Mouse (Mus musculus): ENCODE measurements around the gene Tnnc2. TPM values are rescaled to one million over a fixed set of nuclear protein-coding genes. Genes with fewer than 3 reads are reported as not detected.

Tnnc2 gene
- polyA plus RNA-seq, 1 experiment from 2014 or later, result 383 TPM

DNA sequence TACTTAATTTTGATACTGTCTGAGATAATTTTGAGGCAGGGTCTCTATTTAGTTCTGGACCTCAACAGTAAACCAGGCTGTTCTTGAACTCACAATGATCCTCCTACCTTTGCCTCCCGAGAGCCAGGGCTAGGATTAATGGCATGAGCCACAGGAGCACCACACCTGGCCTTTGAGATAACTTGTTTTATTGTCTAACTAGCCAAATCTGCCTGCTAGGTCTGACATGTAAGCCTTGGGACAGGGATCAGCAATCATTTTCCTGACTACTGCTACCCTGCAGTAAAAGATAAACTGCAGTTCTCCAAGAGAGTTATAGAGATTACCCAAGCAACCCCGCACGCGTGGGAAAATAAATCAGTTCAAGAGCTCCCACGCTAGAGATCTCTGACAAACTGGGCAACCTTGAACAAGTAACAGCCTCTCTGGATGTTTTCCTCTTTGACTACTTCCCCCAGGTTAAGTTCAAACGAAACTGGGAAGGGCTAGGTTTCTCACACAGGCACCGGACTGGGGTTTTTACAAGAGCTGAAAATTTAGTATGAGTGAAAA, 5.2 kb upstream of the Tnnc2 start:
- Histone ChIP-seq H3K4me2 (replicated peaks) (peak overlapping the region; percentile 79), H3K36me3 (peaks cover 5% of the 10 kb centered on the region; the same call in 1 of the 2 replicates), H3K27me3 (no peaks in the 10 kb centered on the region), H3K4me1 (peaks cover 33% of the 10 kb centered on the region), H3K4me3 (replicated peaks) (peak overlapping the region; percentile 70), H3K9me3 (replicated peaks) (no peaks in the 10 kb centered on the region), H3K27ac (replicated peaks) (peak overlapping the region; percentile 92), H3K9ac (peak overlapping the region; percentile 85)
- ATAC-seq (ENCODE audit: insufficient number of reproducible peaks, low FRiP score, low TSS enrichment, low read depth), result no peak
- WGBS, result 7% methylated on average over 7 of the region's 7 CpGs

GRCm38 (mm10) chr2:164783926-164784581, 4.3 kb upstream of the Tnnc2 start:
- Histone ChIP-seq H3K4me2 (replicated peaks) (no peak overlapping the region), H3K9ac (no peak overlapping the region), H3K27me3 (no peaks in the 10 kb centered on the region), H3K27ac (replicated peaks) (no peak overlapping the region), H3K4me3 (replicated peaks) (no peak overlapping the region), H3K36me3 (no peaks in the 10 kb centered on the region), H3K4me1 (peaks cover 33% of the 10 kb centered on the region), H3K9me3 (replicated peaks) (no peaks in the 10 kb centered on the region)
- no peak for ATAC-seq (ENCODE audit: insufficient number of reproducible peaks, low FRiP score, low TSS enrichment, low read depth)
- WGBS, result 71% methylated on average over 7 of the region's 7 CpGs

DNA sequence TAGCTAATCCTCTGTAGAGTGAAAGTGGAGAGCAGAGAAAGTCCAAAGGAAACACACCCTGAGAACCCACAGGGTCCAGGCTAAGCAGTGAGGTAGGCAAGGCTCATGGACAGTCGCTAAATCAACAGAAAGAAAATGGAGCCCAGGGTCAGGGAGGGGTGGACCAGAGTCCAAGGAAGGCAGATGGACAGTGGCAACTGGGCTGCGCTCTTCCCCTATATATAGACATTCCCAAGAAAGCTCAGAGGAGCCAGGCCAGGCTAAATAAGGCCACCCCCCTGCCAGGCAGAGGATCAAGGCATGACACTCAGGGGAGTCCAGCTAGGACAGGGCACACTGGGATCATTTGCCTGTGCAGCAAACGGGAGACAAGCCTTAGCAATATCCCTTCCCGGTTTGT, 2.1 kb upstream of the Tnnc2 start:
- H3K27me3 ChIP-seq, result no peaks in the 10 kb centered on the region; the same call in 1 of the 2 replicates
- no peaks in the 10 kb centered on the region for H3K9me3 ChIP-seq (replicated peaks)
- 0 out of 2 replicates have a peak overlapping the region, but pooled peaks have one; percentile 17 for H3K27ac ChIP-seq (replicated peaks)
- no peak overlapping the region for H3K4me2 ChIP-seq (replicated peaks)
- H3K4me1 ChIP-seq, result peaks cover 13% of the 10 kb centered on the region
- ATAC-seq (ENCODE audit: insufficient number of reproducible peaks, low FRiP score, low TSS enrichment, low read depth), result no peak
- H3K4me3 ChIP-seq (replicated peaks), result no peak overlapping the region
- WGBS, result 78% methylated on average over 4 of the region's 4 CpGs
- no peaks in the 10 kb centered on the region for H3K36me3 ChIP-seq
- no peak overlapping the region for H3K9ac ChIP-seq

DNA sequence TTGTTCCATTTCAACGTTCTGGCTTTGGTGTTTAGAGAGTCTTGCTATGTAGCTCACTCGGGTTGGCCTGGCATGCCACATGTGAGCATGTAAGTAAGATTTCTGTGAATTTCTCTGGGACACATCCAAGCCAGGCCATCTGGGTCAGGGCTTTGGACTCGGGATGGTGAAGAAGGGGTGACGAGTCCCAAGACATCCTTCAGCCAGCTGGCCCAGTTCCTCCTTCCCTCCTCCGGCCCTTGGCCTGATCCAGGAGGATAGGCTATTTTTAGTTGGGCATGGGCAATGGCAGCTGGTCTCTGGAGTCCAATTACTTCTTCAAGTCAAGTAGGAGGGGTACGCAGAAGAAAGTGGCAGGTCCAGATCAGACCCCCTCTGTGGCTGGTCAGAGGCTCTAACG, 958 bp downstream of the Tnnc2 start:
- no peak for ATAC-seq (ENCODE audit: insufficient number of reproducible peaks, low FRiP score, low TSS enrichment, low read depth)
- Histone ChIP-seq H3K9ac (no peak overlapping the region), H3K4me3 (replicated peaks) (no peak overlapping the region), H3K4me2 (replicated peaks) (no peak overlapping the region), H3K27me3 (no peaks in the 10 kb centered on the region; the same call in 1 of the 2 replicates), H3K27ac (replicated peaks) (no peak overlapping the region), H3K4me1 (no peaks in the 10 kb centered on the region), H3K9me3 (replicated peaks) (no peaks in the 10 kb centered on the region), H3K36me3 (no peaks in the 10 kb centered on the region)
- 74% methylated on average over 7 of the region's 7 CpGs for WGBS

DNA sequence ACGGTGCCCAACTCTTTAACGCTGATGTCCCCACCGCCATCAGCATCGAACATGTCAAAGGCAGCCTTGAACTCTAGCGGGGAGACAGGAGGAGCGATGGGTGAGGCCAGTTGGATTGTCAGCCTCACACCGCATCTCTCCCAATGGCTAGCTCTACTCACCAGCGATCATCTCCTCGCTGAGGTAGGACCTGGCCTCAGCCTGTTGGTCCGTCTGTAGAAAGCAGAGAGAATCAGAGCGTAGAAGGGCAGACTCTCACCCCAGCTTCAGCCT, 1.8 kb downstream of the Tnnc2 start:
- H3K27ac ChIP-seq (replicated peaks), result no peak overlapping the region
- no peak overlapping the region for H3K4me3 ChIP-seq (replicated peaks)
- ATAC-seq (ENCODE audit: insufficient number of reproducible peaks, low FRiP score, low TSS enrichment, low read depth), result no peak
- peaks cover 5% of the 10 kb centered on the region; the same call in 1 of the 2 replicates for H3K36me3 ChIP-seq
- no peak overlapping the region for H3K9ac ChIP-seq
- H3K9me3 ChIP-seq (replicated peaks), result no peaks in the 10 kb centered on the region
- 0 out of 2 replicates have a peak, but pooled peaks cover 5% of the 10 kb centered on the region for H3K4me1 ChIP-seq
- no peak overlapping the region for H3K4me2 ChIP-seq (replicated peaks)
- WGBS, result 94% methylated on average over 11 of the region's 11 CpGs
- no peaks in the 10 kb centered on the region; the same call in 1 of the 2 replicates for H3K27me3 ChIP-seq

DNA sequence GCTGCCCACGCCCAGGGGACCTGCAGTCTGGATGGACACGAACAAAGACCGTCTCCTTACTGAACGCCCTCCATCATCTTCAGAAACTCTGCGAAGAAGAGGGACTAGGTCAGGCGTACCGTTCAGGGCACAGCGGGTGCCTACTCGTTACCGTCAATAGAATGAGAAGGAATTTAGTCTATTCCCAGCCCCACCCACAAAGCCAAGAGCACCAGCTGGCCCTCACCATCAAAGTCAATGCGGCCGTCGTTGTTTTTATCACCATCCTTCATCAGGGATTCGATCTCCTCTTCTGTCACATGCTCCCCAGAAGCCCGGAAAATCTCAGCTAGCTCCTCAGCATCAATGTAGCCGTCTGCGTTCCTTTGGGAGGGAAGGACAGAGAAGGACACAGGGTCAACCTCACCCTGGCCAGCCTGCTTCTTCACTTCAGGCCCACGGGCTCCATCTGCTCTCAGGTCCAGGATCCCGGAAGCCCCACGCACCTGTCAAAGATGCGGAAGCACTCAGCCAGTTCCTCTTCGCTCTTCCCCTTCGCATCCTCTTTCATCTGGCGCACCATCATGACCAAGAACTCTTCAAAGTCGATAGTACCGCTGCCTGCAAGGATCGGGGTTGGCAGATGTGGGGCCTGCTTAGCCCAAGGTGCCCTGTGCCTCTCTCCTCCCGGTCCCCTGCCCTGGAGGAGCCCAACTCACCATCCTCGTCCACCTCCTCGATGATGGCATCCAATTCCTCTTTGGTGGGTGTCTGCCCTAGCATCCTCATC, 2.3 kb downstream of the Tnnc2 start:
- no peak for ATAC-seq (ENCODE audit: insufficient number of reproducible peaks, low FRiP score, low TSS enrichment, low read depth)
- Histone ChIP-seq H3K4me3 (replicated peaks) (peak overlapping the region; percentile 10; the same call in 1 of the 2 replicates), H3K27me3 (no peaks in the 10 kb centered on the region; the same call in 1 of the 2 replicates), H3K9ac (no peak overlapping the region), H3K9me3 (replicated peaks) (no peaks in the 10 kb centered on the region), H3K4me1 (0 out of 2 replicates have a peak, but pooled peaks cover 5% of the 10 kb centered on the region), H3K27ac (replicated peaks) (no peak overlapping the region), H3K4me2 (replicated peaks) (no peak overlapping the region), H3K36me3 (peaks cover 6% of the 10 kb centered on the region; the same call in 1 of the 2 replicates)
- 82% methylated on average over 30 of the region's 30 CpGs for WGBS

- Histone ChIP-seq H3K4me3 (replicated peaks) (peak overlapping the region; percentile 10; the same call in 1 of the 2 replicates), H3K36me3 (peaks cover 12% of the 10 kb centered on the region; the same call in 1 of the 2 replicates), H3K27ac (replicated peaks) (no peak overlapping the region), H3K4me2 (replicated peaks) (no peak overlapping the region), H3K27me3 (no peaks in the 10 kb centered on the region; the same call in 1 of the 2 replicates), H3K4me1 (peaks cover 11% of the 10 kb centered on the region), H3K9ac (no peak overlapping the region), H3K9me3 (replicated peaks) (no peaks in the 10 kb centered on the region)
- WGBS, result 66% methylated on average over 17 of the region's 17 CpGs
- ATAC-seq (ENCODE audit: insufficient number of reproducible peaks, low FRiP score, low TSS enrichment, low read depth), result peak; percentile 3; the same call in 1 of the 2 replicates
These were observed 3.0 kb downstream of the Tnnc2 start for GRCm38 (mm10) chr2:164776801-164777200.

DNA sequence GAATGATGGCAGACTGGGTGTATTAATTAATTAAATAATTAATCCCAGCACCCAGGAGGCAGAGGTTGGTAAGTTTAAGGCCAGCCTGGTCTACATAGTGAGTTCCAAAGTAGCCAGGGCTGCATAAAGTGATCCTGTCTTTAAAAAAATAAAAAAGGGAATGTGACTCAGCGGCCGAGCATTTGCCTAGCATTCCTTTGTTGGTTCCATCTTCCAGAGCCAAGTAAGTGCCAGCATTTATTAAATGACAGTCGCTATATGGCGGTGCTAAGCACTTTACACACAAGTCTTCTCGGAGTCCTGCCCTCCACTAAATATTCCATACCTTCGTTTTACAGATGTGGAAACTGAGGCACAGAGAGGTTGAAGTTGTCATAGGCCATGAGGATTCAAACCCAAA, 3.6 kb downstream of the Tnnc2 start:
- 82% methylated on average over 6 of the region's 6 CpGs for WGBS
- H3K9me3 ChIP-seq (replicated peaks), result no peaks in the 10 kb centered on the region
- no peak overlapping the region for H3K4me3 ChIP-seq (replicated peaks)
- H3K27me3 ChIP-seq, result no peaks in the 10 kb centered on the region; the same call in 1 of the 2 replicates
- no peak for ATAC-seq (ENCODE audit: insufficient number of reproducible peaks, low FRiP score, low TSS enrichment, low read depth)
- H3K27ac ChIP-seq (replicated peaks), result no peak overlapping the region
- H3K36me3 ChIP-seq, result peaks cover 18% of the 10 kb centered on the region; the same call in 1 of the 2 replicates
- no peak overlapping the region for H3K4me2 ChIP-seq (replicated peaks)
- peaks cover 17% of the 10 kb centered on the region for H3K4me1 ChIP-seq
- H3K9ac ChIP-seq, result no peak overlapping the region

DNA sequence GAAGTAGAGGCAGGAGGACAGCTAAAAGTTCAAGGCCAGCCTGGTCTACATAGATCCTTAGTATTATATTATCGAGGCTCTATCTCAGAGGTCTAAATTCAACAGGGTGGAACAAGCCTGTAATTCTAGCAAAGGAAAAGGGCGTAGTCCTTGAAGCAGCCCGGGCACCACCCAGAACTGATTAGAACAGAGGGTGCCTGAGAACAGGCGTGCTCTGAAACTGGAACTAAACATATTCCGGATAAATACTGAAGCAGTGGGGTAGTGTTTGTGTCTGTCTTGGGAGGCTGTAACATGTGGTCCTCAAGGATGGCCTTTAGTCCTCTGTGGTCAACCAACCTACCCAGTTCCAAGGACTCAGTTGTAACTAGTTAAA, 5.8 kb downstream of the Tnnc2 start:
- H3K36me3 ChIP-seq, result peaks cover 19% of the 10 kb centered on the region; the same call in 1 of the 2 replicates
- no peak overlapping the region for H3K4me2 ChIP-seq (replicated peaks)
- no peak for ATAC-seq (ENCODE audit: insufficient number of reproducible peaks, low FRiP score, low TSS enrichment, low read depth)
- no peaks in the 10 kb centered on the region for H3K9me3 ChIP-seq (replicated peaks)
- peaks cover 30% of the 10 kb centered on the region for H3K4me1 ChIP-seq
- H3K4me3 ChIP-seq (replicated peaks), result no peak overlapping the region
- H3K27me3 ChIP-seq, result no peaks in the 10 kb centered on the region; the same call in 1 of the 2 replicates
- no peak overlapping the region for H3K27ac ChIP-seq (replicated peaks)
- no peak overlapping the region for H3K9ac ChIP-seq
- WGBS, result 78% methylated on average over 5 of the region's 5 CpGs

DNA sequence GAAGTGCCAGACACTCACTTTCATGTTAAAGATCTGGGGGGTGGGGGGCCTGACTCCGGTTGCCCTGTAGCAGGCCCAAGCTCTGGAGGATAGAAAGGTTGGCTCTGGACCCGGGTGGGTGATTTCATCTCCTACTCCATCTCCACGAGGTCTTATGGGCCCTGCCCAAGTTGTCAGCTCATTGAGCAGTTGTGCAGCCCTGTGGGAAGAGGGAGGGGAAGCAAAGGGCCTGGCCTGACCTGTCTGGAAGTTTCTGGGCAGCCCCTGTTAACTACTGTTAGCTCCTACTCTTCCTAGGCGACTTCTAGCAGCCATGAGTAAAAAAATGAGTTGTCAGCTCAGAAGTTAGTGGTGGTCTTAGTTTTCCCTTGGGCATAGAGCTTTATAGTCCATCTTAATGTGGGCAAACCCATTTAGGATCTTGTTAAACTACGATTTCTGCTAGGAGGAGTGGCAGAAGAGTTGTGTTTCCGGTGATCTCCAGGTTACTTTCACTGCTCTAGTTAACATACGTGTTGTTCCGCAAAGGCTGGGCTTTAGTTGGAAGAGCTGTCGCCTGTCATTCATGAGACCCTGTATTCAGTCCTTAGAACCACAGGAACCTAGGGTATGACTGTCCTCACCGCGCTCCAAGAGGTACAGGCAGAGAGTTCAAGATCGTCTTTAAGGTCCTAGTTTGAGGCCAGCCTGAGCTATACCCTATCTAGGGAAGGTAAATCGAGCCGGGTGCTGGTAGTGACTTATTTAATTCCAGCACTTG, 6.4 kb downstream of the Tnnc2 start:
- Histone ChIP-seq H3K9ac (no peak overlapping the region), H3K4me3 (replicated peaks) (no peak overlapping the region), H3K27me3 (no peaks in the 10 kb centered on the region; the same call in 1 of the 2 replicates), H3K9me3 (replicated peaks) (no peaks in the 10 kb centered on the region), H3K27ac (replicated peaks) (no peak overlapping the region), H3K4me1 (peaks cover 30% of the 10 kb centered on the region), H3K36me3 (peaks cover 19% of the 10 kb centered on the region; the same call in 1 of the 2 replicates), H3K4me2 (replicated peaks) (no peak overlapping the region)
- no peak for ATAC-seq (ENCODE audit: insufficient number of reproducible peaks, low FRiP score, low TSS enrichment, low read depth)
- 78% methylated on average over 14 of the region's 14 CpGs for WGBS

- 78% methylated on average over 8 of the region's 8 CpGs for WGBS
- H3K9ac ChIP-seq, result no peak overlapping the region
- no peak for ATAC-seq (ENCODE audit: insufficient number of reproducible peaks, low FRiP score, low TSS enrichment, low read depth)
These were observed 8.6 kb downstream of the Tnnc2 start for GRCm38 (mm10) chr2:164771123-164771522.

More at GRCm38 (mm10) chr2:164771123-164771522, 8.6 kb downstream of the Tnnc2 start:
- Histone ChIP-seq H3K36me3 (peaks cover 41% of the 10 kb centered on the region), H3K27me3 (no peaks in the 10 kb centered on the region), H3K9me3 (replicated peaks) (no peaks in the 10 kb centered on the region), H3K4me2 (replicated peaks) (peak overlapping the region; percentile 96), H3K27ac (replicated peaks) (no peak overlapping the region), H3K4me1 (peaks cover 30% of the 10 kb centered on the region), H3K4me3 (replicated peaks) (peak overlapping the region; percentile 66)

Measured in embryonic facial prominence, embryonic 15.5 days (tissue).